Mouse (Mus musculus): ENCODE data around the gene Mfrp.

DNA sequence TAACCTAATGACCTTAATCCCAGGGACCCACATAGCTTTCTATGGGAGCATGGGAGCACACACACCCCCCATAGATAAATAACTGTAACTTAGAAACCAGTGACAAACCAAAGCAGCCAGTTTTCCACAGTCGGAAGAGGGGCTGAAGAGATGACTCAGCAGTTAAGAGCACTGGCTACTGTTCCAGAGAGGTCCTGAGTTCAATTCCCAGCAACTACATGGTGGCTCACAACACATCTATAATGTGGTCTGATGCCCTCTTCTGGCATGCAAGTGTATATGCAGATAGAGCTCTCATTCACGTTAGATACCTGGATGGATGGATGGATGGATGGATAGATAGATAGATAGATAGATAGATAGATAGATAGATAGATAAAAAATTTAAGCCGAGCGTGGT, 14.7 kb downstream of the Mfrp start:
- TF ChIP-seq CTCF (IDR thresholded peaks at IDR 0.05; ENCODE audit: borderline replicate concordance, extremely low read depth, insufficient read depth, insufficient read length) (0 out of 2 replicates have a peak, but pooled peaks have one; percentile 5), POLR2A (IDR thresholded peaks at IDR 0.05; ENCODE audit: borderline replicate concordance, extremely low read depth, insufficient read depth, insufficient read length, poor library complexity, severe bottlenecking) (no peak)
